Mouse (Mus musculus): ENCODE results near the gene Hephl1. TPM values are rescaled to one million over a fixed set of nuclear protein-coding genes. Genes with fewer than 3 reads are reported as not detected.
A peak's percentile ranks its signal among the peaks of the same experiment; 100 is the strongest.

Hephl1 gene
- polyA plus RNA-seq, 1 experiment from 2014 or later = not detected

DNA sequence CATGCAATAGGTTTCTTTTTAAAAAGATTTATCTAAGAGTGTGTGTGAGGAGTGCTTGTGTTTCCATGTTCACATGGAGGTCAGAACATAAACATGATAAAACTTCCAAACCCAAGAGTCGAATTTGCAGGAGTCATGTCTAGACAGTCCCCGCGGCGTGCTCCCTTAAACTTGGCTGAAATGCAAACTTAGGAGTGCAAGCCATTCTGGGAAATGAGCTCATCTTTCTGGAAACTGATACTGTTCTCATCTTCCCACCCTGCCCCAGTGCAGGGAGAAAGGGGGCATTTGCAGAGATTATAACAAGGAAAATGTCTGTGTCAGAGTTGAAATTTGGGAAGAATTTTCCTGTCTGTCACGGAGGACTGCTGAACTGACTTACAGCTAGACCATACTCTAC, 72.1 kb downstream of the Hephl1 start:
- H3K36me3 ChIP-seq (ENCODE audit: control insufficient read depth, insufficient read depth, low read length) = no peaks in the 10 kb centered on the region
- DNase-seq (ENCODE audit: low spot score, missing footprints) = peak; percentile 41
- no peak overlapping the region for H3K9ac ChIP-seq (ENCODE audit: low read length)
- H3K4me3 ChIP-seq (ENCODE audit: low read depth, low read length) = no peak overlapping the region
- no peak overlapping the region for H3K4me2 ChIP-seq
- peaks cover 19% of the 10 kb centered on the region for H3K4me1 ChIP-seq (ENCODE audit: control insufficient read depth, insufficient read depth, low read length)
- no peaks in the 10 kb centered on the region for H3K9me3 ChIP-seq (ENCODE audit: control insufficient read depth, low read length)
- 93% methylated on average over 5 of the region's 5 CpGs for WGBS
- no peak for ATAC-seq (ENCODE audit: low FRiP score)
- no peaks in the 10 kb centered on the region for H3K27me3 ChIP-seq (ENCODE audit: control insufficient read depth, insufficient read depth, low read length)
- H3K27ac ChIP-seq (ENCODE audit: low read depth, low read length) = no peak overlapping the region

DNA sequence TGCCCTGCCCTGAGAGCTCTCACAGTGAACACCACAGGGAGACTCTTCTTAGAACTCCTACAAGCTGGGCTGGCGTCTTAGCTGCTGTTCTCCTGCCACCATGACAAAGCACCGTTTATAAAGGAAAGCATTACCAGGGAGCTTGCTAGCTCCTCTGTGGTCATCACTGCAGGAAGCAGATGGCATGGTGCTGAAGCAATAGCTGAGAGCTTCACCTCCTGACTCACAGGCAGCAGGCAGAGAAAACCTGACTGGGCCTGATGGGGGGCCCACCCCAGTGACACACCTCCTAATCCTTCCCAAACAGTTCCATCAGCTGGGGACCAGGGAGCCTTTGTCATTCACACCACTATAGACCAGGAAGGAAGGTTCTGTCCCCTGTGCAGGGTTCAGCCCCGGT, 74.2 kb downstream of the Hephl1 start:
- no peak overlapping the region for H3K4me3 ChIP-seq (ENCODE audit: low read depth, low read length)
- no peaks in the 10 kb centered on the region for H3K9me3 ChIP-seq (ENCODE audit: control insufficient read depth, low read length)
- H3K4me1 ChIP-seq (ENCODE audit: control insufficient read depth, insufficient read depth, low read length) = peaks cover 7% of the 10 kb centered on the region
- no peaks in the 10 kb centered on the region for H3K36me3 ChIP-seq (ENCODE audit: control insufficient read depth, insufficient read depth, low read length)
- WGBS = 44% methylated on average over 3 of the region's 3 CpGs
- DNase-seq (ENCODE audit: low spot score, missing footprints) (peak; percentile 72), ATAC-seq (ENCODE audit: low FRiP score) (no peak)
- H3K27ac ChIP-seq (ENCODE audit: low read depth, low read length) = no peak overlapping the region
- no peaks in the 10 kb centered on the region for H3K27me3 ChIP-seq (ENCODE audit: control insufficient read depth, insufficient read depth, low read length)
- no peak overlapping the region for H3K4me2 ChIP-seq
- no peak overlapping the region for H3K9ac ChIP-seq (ENCODE audit: low read length)

DNA sequence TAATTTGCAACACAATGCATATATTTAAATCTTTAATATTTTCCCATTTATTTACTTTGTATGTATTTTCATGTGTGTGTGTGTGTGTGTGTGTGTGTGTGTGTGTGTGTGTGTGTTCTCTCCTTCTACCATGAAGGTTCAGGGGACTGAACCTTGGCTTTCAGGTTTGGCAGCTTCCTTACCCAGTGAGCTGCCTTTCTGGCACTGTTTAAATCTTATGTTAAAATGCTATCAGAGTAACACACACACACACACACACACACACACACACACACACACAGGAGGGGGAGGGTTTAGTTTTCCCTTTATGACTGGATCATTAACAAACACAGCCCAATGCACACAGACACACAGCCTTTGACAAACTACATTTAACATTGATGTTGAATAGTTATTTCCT, 74.7 kb downstream of the Hephl1 start:
- H3K27ac ChIP-seq (ENCODE audit: low read depth, low read length) = peak overlapping the region; percentile 22; the same call in 1 of the 2 replicates
- no peaks in the 10 kb centered on the region for H3K9me3 ChIP-seq (ENCODE audit: control insufficient read depth, low read length)
- DNase-seq (ENCODE audit: low spot score, missing footprints) = peak; percentile 82
- no peak overlapping the region for H3K4me2 ChIP-seq
- no peak for ATAC-seq (ENCODE audit: low FRiP score)
- no peak overlapping the region for H3K4me3 ChIP-seq (ENCODE audit: low read depth, low read length)
- H3K27me3 ChIP-seq (ENCODE audit: control insufficient read depth, insufficient read depth, low read length) = no peaks in the 10 kb centered on the region
- H3K9ac ChIP-seq (ENCODE audit: low read length) = no peak overlapping the region; the same call in 1 of the 2 replicates
- H3K36me3 ChIP-seq (ENCODE audit: control insufficient read depth, insufficient read depth, low read length) = no peaks in the 10 kb centered on the region
- H3K4me1 ChIP-seq (ENCODE audit: control insufficient read depth, insufficient read depth, low read length) = peaks cover 6% of the 10 kb centered on the region; the same call in 1 of the 2 replicates

DNA sequence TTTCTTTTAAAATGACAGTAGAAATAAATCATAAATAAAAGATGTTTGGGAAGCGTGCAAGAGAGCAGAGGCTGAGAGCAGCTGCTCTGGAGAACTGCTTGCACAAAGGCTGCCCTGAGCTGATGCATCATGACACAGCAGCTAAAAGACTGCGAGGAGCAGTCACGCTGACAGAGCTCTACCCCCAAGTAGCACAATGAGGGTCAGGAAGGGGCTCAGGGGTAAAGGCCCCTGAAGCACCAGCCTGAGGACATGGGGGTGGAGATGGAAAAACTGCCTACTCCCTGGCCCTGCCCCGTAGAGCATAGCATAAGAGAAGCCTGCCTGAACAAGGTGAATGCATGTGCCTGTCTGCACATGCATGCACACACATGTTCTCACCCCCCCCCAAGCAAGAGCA, 75.1 kb downstream of the Hephl1 start:
- H3K27ac ChIP-seq (ENCODE audit: low read depth, low read length) = peak overlapping the region; percentile 22
- H3K27me3 ChIP-seq (ENCODE audit: control insufficient read depth, insufficient read depth, low read length) = no peaks in the 10 kb centered on the region
- WGBS = 28% methylated on average over 4 of the region's 4 CpGs
- peak overlapping the region; percentile 33; the same call in 1 of the 2 replicates for H3K9ac ChIP-seq (ENCODE audit: low read length)
- peak; percentile 83 for DNase-seq (ENCODE audit: low spot score, missing footprints)
- no peaks in the 10 kb centered on the region for H3K9me3 ChIP-seq (ENCODE audit: control insufficient read depth, low read length)
- no peak overlapping the region for H3K4me2 ChIP-seq
- no peaks in the 10 kb centered on the region; the same call in 1 of the 2 replicates for H3K36me3 ChIP-seq (ENCODE audit: control insufficient read depth, insufficient read depth, low read length)
- peaks cover 6% of the 10 kb centered on the region; the same call in 1 of the 2 replicates for H3K4me1 ChIP-seq (ENCODE audit: control insufficient read depth, insufficient read depth, low read length)
- H3K4me3 ChIP-seq (ENCODE audit: low read depth, low read length) = no peak overlapping the region
- peak; percentile 76 for ATAC-seq (ENCODE audit: low FRiP score)

DNA sequence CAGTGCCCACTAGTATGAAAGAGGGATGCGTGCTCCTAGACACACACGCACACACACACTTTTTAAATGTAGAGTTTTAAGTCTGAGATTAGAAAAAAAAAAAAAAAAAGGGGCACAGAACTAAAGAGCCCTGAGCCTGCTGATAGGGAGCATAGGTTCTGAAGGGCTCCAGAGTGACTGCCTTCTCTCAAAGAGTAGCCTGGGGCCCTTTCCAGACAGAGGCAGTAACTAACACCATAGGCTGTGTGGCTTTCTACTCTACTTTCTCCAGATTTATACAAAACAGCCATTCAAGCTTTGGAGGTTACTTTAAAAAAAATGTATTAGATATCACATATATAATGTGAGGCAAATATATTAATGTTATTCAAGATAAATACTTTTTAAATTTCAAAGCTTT, 75.5 kb downstream of the Hephl1 start:
- ATAC-seq (ENCODE audit: low FRiP score) = peak; percentile 43; the same call in 1 of the 2 replicates
- no peak for DNase-seq (ENCODE audit: low spot score, missing footprints)
- H3K9ac ChIP-seq (ENCODE audit: low read length) = no peak overlapping the region
- H3K9me3 ChIP-seq (ENCODE audit: control insufficient read depth, low read length) = no peaks in the 10 kb centered on the region
- H3K4me2 ChIP-seq = no peak overlapping the region
- peaks cover 3% of the 10 kb centered on the region; the same call in 1 of the 2 replicates for H3K36me3 ChIP-seq (ENCODE audit: control insufficient read depth, insufficient read depth, low read length)
- no peak overlapping the region for H3K4me3 ChIP-seq (ENCODE audit: low read depth, low read length)
- no peaks in the 10 kb centered on the region for H3K27me3 ChIP-seq (ENCODE audit: control insufficient read depth, insufficient read depth, low read length)
- WGBS = 89% methylated on average over 2 of the region's 2 CpGs
- no peak overlapping the region for H3K27ac ChIP-seq (ENCODE audit: low read depth, low read length)
- H3K4me1 ChIP-seq (ENCODE audit: control insufficient read depth, insufficient read depth, low read length) = peaks cover 6% of the 10 kb centered on the region; the same call in 1 of the 2 replicates

DNA sequence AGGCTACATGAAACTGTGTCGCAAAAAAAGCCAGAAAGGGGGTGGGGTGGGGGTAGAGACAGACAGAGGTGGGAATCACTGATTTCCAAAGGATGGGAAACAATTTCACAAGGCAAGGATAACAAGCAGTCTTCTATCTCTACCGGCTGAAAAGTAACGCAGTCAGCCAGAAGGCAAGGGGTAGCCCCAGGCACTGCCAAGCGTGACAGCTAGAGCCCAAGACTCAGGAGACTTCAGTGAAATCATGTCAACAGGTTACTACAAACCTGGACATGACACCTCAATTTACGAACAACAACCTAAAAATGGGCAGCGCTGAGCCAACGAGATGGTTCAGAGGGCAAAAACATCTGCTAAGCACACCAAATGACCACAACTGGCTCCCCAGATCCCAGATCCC, 75.9 kb downstream of the Hephl1 start:
- H3K36me3 ChIP-seq (ENCODE audit: control insufficient read depth, insufficient read depth, low read length) = peaks cover 5% of the 10 kb centered on the region; the same call in 1 of the 2 replicates
- no peak overlapping the region for H3K4me2 ChIP-seq
- H3K4me3 ChIP-seq (ENCODE audit: low read depth, low read length) = no peak overlapping the region
- peaks cover 6% of the 10 kb centered on the region; the same call in 1 of the 2 replicates for H3K4me1 ChIP-seq (ENCODE audit: control insufficient read depth, insufficient read depth, low read length)
- no peaks in the 10 kb centered on the region for H3K27me3 ChIP-seq (ENCODE audit: control insufficient read depth, insufficient read depth, low read length)
- H3K9ac ChIP-seq (ENCODE audit: low read length) = no peak overlapping the region
- H3K27ac ChIP-seq (ENCODE audit: low read depth, low read length) = no peak overlapping the region
- H3K9me3 ChIP-seq (ENCODE audit: control insufficient read depth, low read length) = no peaks in the 10 kb centered on the region
- ATAC-seq (ENCODE audit: low FRiP score) = no peak
- DNase-seq (ENCODE audit: low spot score, missing footprints) = peak; percentile 75
- 95% methylated on average over 7 of the region's 7 CpGs for WGBS

DNA sequence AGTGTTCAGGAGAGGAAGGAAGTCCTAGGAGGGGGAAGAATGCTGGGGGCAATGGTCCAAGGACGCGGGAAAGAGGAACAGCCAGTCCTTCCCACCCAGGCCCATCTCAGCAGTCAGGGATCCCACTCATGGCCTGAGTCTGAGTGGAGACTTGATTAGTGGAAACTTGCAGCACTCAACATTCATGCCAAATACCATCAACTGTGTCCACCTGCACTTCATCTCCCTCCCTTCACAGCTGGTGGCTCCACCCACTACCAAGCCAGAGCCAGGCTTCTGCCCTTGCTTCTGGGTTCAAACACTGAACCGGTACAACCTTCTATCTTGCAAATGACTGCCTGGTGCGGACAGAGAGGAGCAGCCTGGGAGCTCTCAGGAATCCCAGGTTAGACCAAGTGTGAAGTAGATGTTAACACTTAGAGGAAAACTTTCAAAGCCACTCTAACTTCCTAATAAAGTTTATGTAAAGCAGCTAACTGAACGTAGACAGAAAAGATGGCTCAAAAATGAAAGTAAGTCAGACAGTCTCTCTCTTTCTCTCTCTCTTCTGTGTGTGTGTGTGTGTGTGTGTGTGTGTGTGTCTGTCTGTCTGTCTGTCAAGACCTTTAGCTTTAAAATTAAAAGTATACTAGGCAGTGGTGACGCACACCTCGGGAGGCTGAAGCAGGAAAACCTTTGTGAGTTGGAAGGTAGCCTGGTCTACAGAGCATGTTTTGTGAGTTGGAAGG, 77.2 kb downstream of the Hephl1 start:
- no peak overlapping the region for H3K27ac ChIP-seq (ENCODE audit: low read depth, low read length)
- 87% methylated on average over 7 of the region's 7 CpGs for WGBS

DNA sequence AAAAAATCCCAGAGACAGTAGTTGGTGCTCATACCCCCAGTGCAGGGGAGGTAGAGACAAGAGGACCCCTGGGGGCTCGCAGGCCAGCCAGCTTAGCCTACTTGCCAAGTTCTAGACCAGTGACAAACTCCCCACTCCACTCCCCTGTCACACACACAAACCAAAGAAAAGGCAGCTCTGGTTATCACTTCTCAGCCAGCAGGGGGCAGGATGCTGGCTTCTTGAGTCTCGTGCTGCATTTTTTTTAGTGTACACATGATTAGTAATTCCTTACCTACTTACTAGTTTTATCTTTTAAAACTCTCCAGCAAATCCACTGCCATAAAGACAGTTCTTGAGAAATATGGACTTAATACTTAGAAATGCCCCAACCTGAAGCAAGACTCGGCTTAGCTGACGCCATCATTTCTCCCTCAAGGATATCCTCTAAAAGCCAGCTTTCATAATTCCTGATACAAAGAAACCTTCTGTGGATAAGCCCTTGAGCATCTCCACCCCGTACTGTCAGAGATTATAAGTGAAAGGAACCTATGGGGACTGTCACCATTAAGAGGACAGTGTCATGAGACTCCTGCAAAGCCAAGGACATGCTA, 78.2 kb downstream of the Hephl1 start:
- H3K36me3 ChIP-seq (ENCODE audit: control insufficient read depth, insufficient read depth, low read length) = peaks cover 5% of the 10 kb centered on the region; the same call in 1 of the 2 replicates
- no peak overlapping the region for H3K9ac ChIP-seq (ENCODE audit: low read length)
- H3K27ac ChIP-seq (ENCODE audit: low read depth, low read length) = no peak overlapping the region
- no peaks in the 10 kb centered on the region for H3K9me3 ChIP-seq (ENCODE audit: control insufficient read depth, low read length)
- DNase-seq (ENCODE audit: low spot score, missing footprints) = peak; percentile 86
- no peaks in the 10 kb centered on the region for H3K27me3 ChIP-seq (ENCODE audit: control insufficient read depth, insufficient read depth, low read length)
- no peak for ATAC-seq (ENCODE audit: low FRiP score)
- WGBS = 75% methylated on average over 5 of the region's 5 CpGs
- H3K4me3 ChIP-seq (ENCODE audit: low read depth, low read length) = no peak overlapping the region
- peaks cover 6% of the 10 kb centered on the region; the same call in 1 of the 2 replicates for H3K4me1 ChIP-seq (ENCODE audit: control insufficient read depth, insufficient read depth, low read length)
- H3K4me2 ChIP-seq = no peak overlapping the region

More for the DNA sequence above, 77.2 kb downstream of the Hephl1 start:
- H3K4me3 ChIP-seq (ENCODE audit: low read depth, low read length) = no peak overlapping the region
- peaks cover 5% of the 10 kb centered on the region; the same call in 1 of the 2 replicates for H3K36me3 ChIP-seq (ENCODE audit: control insufficient read depth, insufficient read depth, low read length)
- ATAC-seq (ENCODE audit: low FRiP score) (no peak), DNase-seq (ENCODE audit: low spot score, missing footprints) (peak; percentile 67)
- no peak overlapping the region for H3K9ac ChIP-seq (ENCODE audit: low read length)
- H3K9me3 ChIP-seq (ENCODE audit: control insufficient read depth, low read length) = no peaks in the 10 kb centered on the region
- H3K4me2 ChIP-seq = no peak overlapping the region
- no peaks in the 10 kb centered on the region for H3K27me3 ChIP-seq (ENCODE audit: control insufficient read depth, insufficient read depth, low read length)
- peaks cover 6% of the 10 kb centered on the region; the same call in 1 of the 2 replicates for H3K4me1 ChIP-seq (ENCODE audit: control insufficient read depth, insufficient read depth, low read length)

DNA sequence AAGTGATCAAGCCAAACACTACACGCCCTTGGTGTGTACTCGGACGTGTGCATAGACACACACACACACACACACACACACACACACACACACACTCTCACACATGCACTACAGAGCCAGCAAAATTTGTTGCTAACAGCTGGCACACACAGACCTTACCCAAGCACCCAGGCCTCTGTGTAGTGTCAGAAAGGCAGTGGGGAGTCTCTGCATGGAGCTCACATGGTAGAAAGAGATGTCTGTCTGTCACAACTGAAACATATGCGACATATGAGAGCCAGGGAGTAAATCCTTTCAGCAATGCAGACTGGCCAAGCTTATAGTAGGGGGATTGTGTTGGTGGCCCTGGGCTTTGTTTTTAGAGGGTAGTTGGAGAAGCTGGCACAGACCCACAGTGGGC, 79.1 kb downstream of the Hephl1 start:
- ATAC-seq (ENCODE audit: low FRiP score) = no peak
- DNase-seq (ENCODE audit: low spot score, missing footprints) = peak; percentile 65
- Histone ChIP-seq H3K9me3 (ENCODE audit: control insufficient read depth, low read length) (no peaks in the 10 kb centered on the region), H3K27me3 (ENCODE audit: control insufficient read depth, insufficient read depth, low read length) (no peaks in the 10 kb centered on the region), H3K4me3 (ENCODE audit: low read depth, low read length) (no peak overlapping the region), H3K9ac (ENCODE audit: low read length) (no peak overlapping the region), H3K4me2 (no peak overlapping the region), H3K27ac (ENCODE audit: low read depth, low read length) (no peak overlapping the region), H3K36me3 (ENCODE audit: control insufficient read depth, insufficient read depth, low read length) (peaks cover 5% of the 10 kb centered on the region; the same call in 1 of the 2 replicates), H3K4me1 (ENCODE audit: control insufficient read depth, insufficient read depth, low read length) (peaks cover 6% of the 10 kb centered on the region; the same call in 1 of the 2 replicates)
- 85% methylated on average over 4 of the region's 4 CpGs for WGBS

Data from midbrain, embryonic 11.5 days (tissue).